Mouse (Mus musculus) heart, embryonic 13.5 days (tissue): ENCODE results near the gene Tmc3. TPM values are rescaled to one million over a fixed set of nuclear protein-coding genes. Genes with fewer than 3 reads are reported as not detected.

Experiments
- ATAC-seq: fragments of 200-750 bp; cut with Nextera tagmentation; 2 replicates; pipeline ENCODE4 v1.8.0; 2017; ENCODE audit warnings: moderate TSS enrichment; ENCODE audit not compliant: insufficient number of reproducible peaks, low FRiP score, low TSS enrichment; ENCODE audit errors: extremely low read depth
- H3K27ac ChIP-seq: fragments of 300-500 bp; sonication (generic); replicated peaks from 2 replicates; pipeline ENCODE4 v1.5.1; 2015; ENCODE audit warnings: moderate library complexity, mild to moderate bottlenecking, inconsistent platforms
- H3K27me3 ChIP-seq: fragments of 300-500 bp; sonication (generic); replicated peaks from 2 replicates; pipeline ENCODE4 v1.6.1; 2015; ENCODE audit warnings: mild to moderate bottlenecking, inconsistent platforms
- H3K36me3 ChIP-seq: fragments of 300-500 bp; sonication (generic); 2 replicates; pipeline ENCODE4 v1.6.1; 2015; ENCODE audit warnings: mild to moderate bottlenecking, inconsistent platforms
- H3K4me1 ChIP-seq: fragments of 300-500 bp; sonication (generic); 2 replicates; pipeline ENCODE4 v1.6.1; 2015; ENCODE audit warnings: inconsistent platforms
- H3K4me2 ChIP-seq: fragments of 300-500 bp; sonication (generic); 2 replicates; pipeline ENCODE4 v1.6.1; 2015; ENCODE audit warnings: inconsistent platforms, mild to moderate bottlenecking, moderate library complexity
- H3K4me3 ChIP-seq: fragments of 300-500 bp; sonication (generic); 2 replicates; pipeline ENCODE4 v1.5.1; 2015; ENCODE audit warnings: moderate library complexity, mild to moderate bottlenecking, inconsistent platforms
- H3K9ac ChIP-seq: fragments of 300-500 bp; sonication (generic); 2 replicates; pipeline ENCODE4 v1.6.1; 2015; ENCODE audit warnings: inconsistent platforms, mild to moderate bottlenecking, moderate library complexity
- H3K9me3 ChIP-seq: fragments of 300-500 bp; sonication (generic); 2 replicates; pipeline ENCODE4 v1.6.1; 2016; ENCODE audit warnings: inconsistent platforms
- WGBS: fragments of 180-500 bp; shearing (Covaris S2); methylation state at CpG from one replicate; pipeline ENCODE4 v1.1.7; 2015; ENCODE audit warnings: mixed read lengths; 5-methylcytosine and 5-hydroxymethylcytosine counted together
- polyA plus RNA-seq: library from polyadenylated mRNA; unstranded; fragments of >200 nt; fragmentation: Nextera tagmentation; extraction: Ambion mirVana; gene quantifications from 2 replicates; pipeline ENCODE4 v1.2.1, GENCODE M21; 2015

Gene Tmc3
- polyA plus RNA-seq, 1 experiment from 2014 or later: 0.53 TPM

DNA sequence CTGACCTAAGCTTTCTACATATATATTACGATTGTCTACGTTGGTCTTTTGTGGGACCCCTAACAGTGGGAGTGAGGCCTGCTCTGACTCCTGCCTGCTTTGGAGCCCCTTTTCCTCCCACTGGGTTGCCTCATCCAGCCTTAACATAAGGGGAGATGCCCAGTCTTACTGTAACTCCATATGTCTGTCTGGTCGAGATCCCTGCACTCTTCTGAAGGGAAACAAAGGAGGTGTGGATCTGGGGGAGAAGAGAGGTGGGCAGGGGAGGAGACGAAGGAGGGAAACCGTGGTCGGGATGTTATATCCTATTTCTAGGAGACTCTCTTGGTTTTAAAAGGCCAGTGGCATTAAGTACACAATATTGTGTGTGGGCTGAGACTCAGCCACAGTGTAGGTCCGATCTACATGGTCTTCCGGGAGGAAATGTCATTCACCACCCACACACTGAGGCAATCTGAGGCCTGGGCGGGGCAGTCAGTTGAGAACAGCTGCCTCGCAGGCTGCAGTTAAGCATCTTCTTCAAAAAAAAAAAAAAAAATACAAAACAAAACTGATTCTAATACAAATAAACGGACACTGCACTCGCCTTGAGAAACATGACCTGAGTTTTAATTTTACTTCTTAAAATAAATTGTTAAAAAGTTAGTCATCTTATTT is 20.0 kb upstream of the Tmc3 start:
- no peaks in the 10 kb centered on the region for H3K9me3 ChIP-seq
- H3K4me2 ChIP-seq: no peak overlapping the region
- H3K9ac ChIP-seq: no peak overlapping the region
- H3K27ac ChIP-seq: no peak overlapping the region
- no peaks in the 10 kb centered on the region for H3K27me3 ChIP-seq
- H3K4me3 ChIP-seq: no peak overlapping the region
- no peak for ATAC-seq
- WGBS: 53% methylated on average over 12 of the region's 12 CpGs
- 0 out of 2 replicates have a peak, but pooled peaks cover 2% of the 10 kb centered on the region for H3K4me1 ChIP-seq
- no peaks in the 10 kb centered on the region for H3K36me3 ChIP-seq

DNA sequence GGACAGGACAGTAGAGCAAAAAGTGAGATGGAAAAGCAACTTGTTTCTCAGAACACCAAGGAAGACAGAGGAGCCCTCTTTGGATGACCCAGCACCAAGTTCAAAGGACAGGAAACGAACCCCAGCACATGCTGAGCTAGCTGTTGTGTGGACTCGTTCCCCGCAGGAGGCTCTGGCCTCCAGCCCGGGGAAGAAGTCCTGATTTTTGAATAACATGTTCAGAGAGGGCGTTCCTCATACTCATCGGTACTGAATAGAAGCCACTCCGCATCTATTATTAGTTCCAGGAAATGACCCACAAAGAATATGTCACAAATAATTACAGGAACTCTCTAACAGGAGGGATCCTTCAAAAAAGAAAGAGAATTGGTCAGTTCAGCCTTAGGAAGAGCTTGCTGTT is 18.8 kb upstream of the Tmc3 start:
- no peak for ATAC-seq
- 34% methylated on average over 7 of the region's 7 CpGs for WGBS
- Histone ChIP-seq H3K4me1 (0 out of 2 replicates have a peak, but pooled peaks cover 2% of the 10 kb centered on the region), H3K27me3 (no peaks in the 10 kb centered on the region), H3K9me3 (no peaks in the 10 kb centered on the region), H3K4me3 (no peak overlapping the region), H3K36me3 (no peaks in the 10 kb centered on the region), H3K9ac (no peak overlapping the region), H3K4me2 (no peak overlapping the region), H3K27ac (no peak overlapping the region)

DNA sequence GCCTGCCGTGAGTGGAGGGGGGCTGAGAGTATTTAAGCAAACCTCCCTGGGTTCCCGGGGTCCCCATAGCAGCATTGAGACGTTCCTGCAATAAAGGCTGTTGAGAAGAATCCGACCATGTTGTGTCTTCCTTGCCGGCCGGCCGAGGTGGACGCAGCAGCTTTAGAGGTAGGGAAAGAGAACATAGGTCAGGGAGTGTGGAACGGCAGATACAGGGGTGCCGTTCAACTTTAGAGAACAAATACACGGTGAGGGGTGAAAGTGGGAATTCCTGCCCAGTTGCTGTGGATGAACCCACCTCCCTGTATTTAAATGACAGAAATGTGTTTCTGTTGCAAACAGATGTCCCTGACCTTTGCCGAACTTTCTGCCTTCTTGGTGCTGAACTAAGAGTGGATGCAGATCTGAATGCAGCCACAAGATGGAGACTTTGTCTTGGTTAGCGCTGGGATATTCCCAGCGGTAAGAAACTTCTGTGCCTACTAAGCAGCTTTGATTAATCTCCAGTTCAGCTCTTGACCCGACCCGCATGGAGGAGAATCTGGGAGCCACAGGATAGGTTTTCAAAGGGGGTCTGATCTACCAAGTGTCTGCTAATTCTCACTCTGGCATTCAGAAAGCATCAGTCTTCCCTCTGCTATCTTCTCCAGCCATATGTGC is 16.8 kb upstream of the Tmc3 start:
- H3K4me3 ChIP-seq: no peak overlapping the region
- H3K27me3 ChIP-seq: no peaks in the 10 kb centered on the region
- no peak for ATAC-seq
- no peak overlapping the region for H3K27ac ChIP-seq
- no peaks in the 10 kb centered on the region for H3K36me3 ChIP-seq
- no peak overlapping the region for H3K9ac ChIP-seq
- 45% methylated on average over 16 of the region's 16 CpGs for WGBS
- H3K9me3 ChIP-seq: no peaks in the 10 kb centered on the region
- no peak overlapping the region for H3K4me2 ChIP-seq
- H3K4me1 ChIP-seq: 0 out of 2 replicates have a peak, but pooled peaks cover 2% of the 10 kb centered on the region

DNA sequence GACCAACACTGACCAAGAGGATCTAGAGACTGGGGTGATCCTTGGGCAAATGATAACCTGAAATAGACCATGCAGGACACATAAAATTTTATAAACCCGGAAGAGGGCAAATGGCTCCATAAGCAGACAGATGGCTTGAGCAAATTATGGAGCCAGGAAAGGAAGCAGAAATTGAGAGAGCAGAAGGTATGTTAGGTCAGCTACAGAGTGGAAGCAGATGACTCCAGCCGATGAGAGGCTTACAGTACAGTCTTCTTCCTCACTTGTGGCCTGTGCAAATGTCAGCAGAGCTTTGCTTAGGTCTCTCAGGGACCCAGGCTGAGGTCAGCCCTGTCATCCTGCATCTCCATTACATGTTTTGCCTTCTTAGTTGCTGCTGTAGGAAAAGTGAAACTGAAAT is 15.9 kb upstream of the Tmc3 start:
- WGBS: 81% methylated on average over 2 of the region's 2 CpGs
- Histone ChIP-seq H3K9ac (no peak overlapping the region), H3K9me3 (no peaks in the 10 kb centered on the region), H3K36me3 (no peaks in the 10 kb centered on the region), H3K4me1 (0 out of 2 replicates have a peak, but pooled peaks cover 2% of the 10 kb centered on the region), H3K27ac (no peak overlapping the region), H3K4me3 (no peak overlapping the region), H3K4me2 (no peak overlapping the region), H3K27me3 (no peaks in the 10 kb centered on the region)
- ATAC-seq: no peak

DNA sequence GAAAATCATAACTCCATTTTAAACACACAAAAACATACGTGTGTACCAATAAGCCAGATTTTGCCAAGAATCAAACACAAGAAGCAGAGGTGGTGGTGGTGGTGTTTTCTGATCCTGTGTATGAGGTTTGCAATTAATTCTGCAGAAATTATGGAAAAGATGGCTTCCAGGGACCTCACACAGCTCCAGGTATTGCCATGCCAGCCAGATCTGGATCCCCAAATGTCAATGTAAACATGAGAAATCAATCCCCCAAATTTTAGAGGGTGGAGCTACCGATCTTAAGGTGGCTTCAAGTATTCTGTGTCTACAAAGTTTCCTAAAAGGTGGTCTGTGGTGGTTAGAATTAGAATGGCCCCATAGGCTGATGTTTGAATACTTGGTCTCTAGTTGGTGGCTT is 15.3 kb upstream of the Tmc3 start:
- no peak overlapping the region for H3K4me3 ChIP-seq
- H3K4me1 ChIP-seq: 0 out of 2 replicates have a peak, but pooled peaks cover 2% of the 10 kb centered on the region
- no peak overlapping the region for H3K27ac ChIP-seq
- 85% methylated on average over 2 of the region's 2 CpGs for WGBS
- H3K9me3 ChIP-seq: no peaks in the 10 kb centered on the region
- no peak for ATAC-seq
- H3K4me2 ChIP-seq: no peak overlapping the region
- H3K27me3 ChIP-seq: no peaks in the 10 kb centered on the region
- no peak overlapping the region for H3K9ac ChIP-seq
- H3K36me3 ChIP-seq: no peaks in the 10 kb centered on the region

DNA sequence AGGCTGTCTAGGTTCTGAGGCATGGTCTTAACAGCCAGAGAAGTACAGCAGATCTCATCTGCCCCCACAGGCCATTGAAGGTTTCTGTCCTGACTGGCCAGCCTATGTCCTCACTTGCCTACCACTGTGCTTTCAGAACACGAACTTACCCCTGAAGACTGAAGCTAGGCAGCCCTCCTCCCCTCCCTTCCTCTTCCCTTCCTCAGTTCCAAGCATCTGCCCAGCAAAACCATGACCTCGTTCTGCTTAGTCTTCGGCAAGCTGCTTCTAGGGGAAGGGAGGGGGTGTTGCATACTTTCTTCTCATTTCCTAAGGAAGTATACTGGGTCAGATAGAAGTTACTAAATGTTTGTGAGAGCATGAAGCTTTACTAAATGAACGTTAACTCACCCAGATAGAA is 13.7 kb upstream of the Tmc3 start:
- Histone ChIP-seq H3K27me3 (no peaks in the 10 kb centered on the region), H3K4me3 (no peak overlapping the region), H3K4me1 (no peaks in the 10 kb centered on the region), H3K4me2 (no peak overlapping the region), H3K9ac (no peak overlapping the region), H3K36me3 (no peaks in the 10 kb centered on the region), H3K9me3 (no peaks in the 10 kb centered on the region), H3K27ac (no peak overlapping the region)
- 48% methylated on average over 4 of the region's 4 CpGs for WGBS
- ATAC-seq: no peak

- ATAC-seq: no peak
- WGBS: 57% methylated on average over 3 of the region's 3 CpGs
- H3K4me2 ChIP-seq: no peak overlapping the region
- no peak overlapping the region for H3K9ac ChIP-seq
- H3K9me3 ChIP-seq: no peaks in the 10 kb centered on the region
- no peaks in the 10 kb centered on the region for H3K36me3 ChIP-seq
- no peaks in the 10 kb centered on the region for H3K27me3 ChIP-seq
- no peak overlapping the region for H3K4me3 ChIP-seq
- no peak overlapping the region for H3K27ac ChIP-seq
- H3K4me1 ChIP-seq: no peaks in the 10 kb centered on the region
These were observed 12.8 kb upstream of the Tmc3 start for GRCm38 (mm10) chr7:83571901-83572300.

DNA sequence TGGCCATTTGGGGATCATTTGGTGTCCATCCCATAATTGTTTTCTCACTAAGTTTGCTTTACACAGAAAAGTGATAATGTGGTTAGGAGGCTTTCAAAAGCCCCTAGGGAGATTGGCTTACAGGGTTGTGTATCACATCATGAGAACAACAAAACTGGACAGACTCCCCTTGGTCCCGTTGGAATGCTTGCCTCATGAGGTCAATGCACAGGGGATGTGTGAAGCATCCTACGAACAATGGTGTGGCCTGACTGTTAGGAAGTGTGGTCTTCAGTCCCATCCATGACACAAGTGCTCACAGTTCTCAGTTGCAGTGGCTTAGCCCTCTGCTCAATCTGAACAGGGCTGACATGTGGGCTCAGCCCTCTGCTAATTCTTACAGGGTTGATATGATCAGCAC is 12.3 kb upstream of the Tmc3 start:
- ATAC-seq: no peak
- no peak overlapping the region for H3K27ac ChIP-seq
- no peaks in the 10 kb centered on the region for H3K4me1 ChIP-seq
- H3K4me3 ChIP-seq: no peak overlapping the region
- H3K9me3 ChIP-seq: no peaks in the 10 kb centered on the region
- no peak overlapping the region for H3K9ac ChIP-seq
- no peaks in the 10 kb centered on the region for H3K36me3 ChIP-seq
- 56% methylated on average over 2 of the region's 2 CpGs for WGBS
- H3K4me2 ChIP-seq: no peak overlapping the region
- H3K27me3 ChIP-seq: no peaks in the 10 kb centered on the region

DNA sequence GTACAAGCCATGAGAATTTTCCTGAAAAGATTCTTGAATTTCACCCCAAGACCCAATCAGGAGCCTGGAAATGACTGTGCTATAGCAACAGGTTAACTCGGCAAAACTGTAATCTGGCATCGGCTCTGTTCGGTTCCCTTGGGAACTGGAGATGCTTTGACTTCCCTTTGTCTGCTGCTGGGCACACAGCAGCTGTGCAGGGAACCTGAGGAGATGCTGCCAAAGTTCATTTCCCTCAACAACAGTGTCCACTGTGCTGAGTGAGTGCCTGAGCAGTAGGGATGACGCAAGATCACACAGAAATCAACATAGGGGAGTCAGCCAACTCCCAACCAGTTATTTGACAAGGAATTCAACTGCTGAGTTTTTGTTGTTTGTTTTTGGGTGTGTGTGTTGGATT is 3.8 kb upstream of the Tmc3 start:
- H3K4me3 ChIP-seq: no peak overlapping the region
- no peaks in the 10 kb centered on the region for H3K9me3 ChIP-seq
- no peak overlapping the region for H3K9ac ChIP-seq
- ATAC-seq: no peak
- no peak overlapping the region for H3K27ac ChIP-seq
- H3K27me3 ChIP-seq: no peaks in the 10 kb centered on the region
- no peaks in the 10 kb centered on the region for H3K36me3 ChIP-seq
- H3K4me1 ChIP-seq: peaks cover 16% of the 10 kb centered on the region
- 62% methylated on average over 4 of the region's 4 CpGs for WGBS
- H3K4me2 ChIP-seq: no peak overlapping the region

- no peaks in the 10 kb centered on the region for H3K27me3 ChIP-seq
- H3K9ac ChIP-seq: no peak overlapping the region
- H3K36me3 ChIP-seq: no peaks in the 10 kb centered on the region
- no peak overlapping the region for H3K27ac ChIP-seq
- WGBS: 74% methylated on average over 3 of the region's 3 CpGs
- no peak overlapping the region for H3K4me3 ChIP-seq
- no peaks in the 10 kb centered on the region for H3K4me1 ChIP-seq
- H3K9me3 ChIP-seq: no peaks in the 10 kb centered on the region
- no peak overlapping the region for H3K4me2 ChIP-seq
- no peak for ATAC-seq
These were observed 9.3 kb downstream of the Tmc3 start for GRCm38 (mm10) chr7:83594056-83594455.

DNA sequence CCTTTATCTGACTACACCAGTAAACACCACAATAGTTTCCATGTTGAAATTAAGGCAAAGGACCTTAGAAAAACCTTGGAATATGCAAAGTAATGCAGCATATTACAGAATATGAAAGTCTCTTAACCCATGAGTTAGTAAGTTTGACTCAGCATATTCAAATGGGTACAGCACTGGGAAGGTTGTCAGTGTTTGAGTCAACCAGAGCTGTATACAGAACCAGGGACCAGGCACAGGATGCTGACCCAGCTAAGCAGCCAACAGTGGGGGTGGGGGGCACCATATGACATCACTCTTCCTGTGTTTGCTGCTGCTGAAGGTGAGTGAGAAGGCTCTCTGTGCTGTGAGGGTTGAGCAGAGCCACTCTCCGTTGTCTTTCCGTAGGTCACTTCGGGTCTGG is 12.3 kb downstream of the Tmc3 start:
- Histone ChIP-seq H3K4me2 (no peak overlapping the region), H3K9ac (no peak overlapping the region), H3K4me1 (no peaks in the 10 kb centered on the region), H3K9me3 (no peaks in the 10 kb centered on the region), H3K4me3 (no peak overlapping the region), H3K27me3 (no peaks in the 10 kb centered on the region), H3K27ac (no peak overlapping the region), H3K36me3 (no peaks in the 10 kb centered on the region)
- WGBS: 73% methylated on average over 3 of the region's 3 CpGs
- no peak for ATAC-seq
